Mouse (Mus musculus) NIH3T3 (cell line): ENCODE data around the gene Fam168a.
"Not testable (repeated sequence)": the region's sequence is repeated elsewhere in the genome, so short reads cannot be mapped to it uniquely, and the experiment has no call there.

Experiments used
- DNase-seq: peaks from one replicate; pipeline ENCODE4 v3.0.0-alpha.2; 2012; ENCODE audit warnings: low read depth

Fam168a gene

GRCm38 (mm10) chr7:100706883-100707480 is 547 bp downstream of the Fam168a start:
- DNase-seq, result no peak

- no peak for DNase-seq
Measured at GRCm38 (mm10) chr7:100718741-100719140, 12.3 kb downstream of the Fam168a start.

- no peak for DNase-seq
Measured at GRCm38 (mm10) chr7:100722268-100722667, 15.8 kb downstream of the Fam168a start.

DNA sequence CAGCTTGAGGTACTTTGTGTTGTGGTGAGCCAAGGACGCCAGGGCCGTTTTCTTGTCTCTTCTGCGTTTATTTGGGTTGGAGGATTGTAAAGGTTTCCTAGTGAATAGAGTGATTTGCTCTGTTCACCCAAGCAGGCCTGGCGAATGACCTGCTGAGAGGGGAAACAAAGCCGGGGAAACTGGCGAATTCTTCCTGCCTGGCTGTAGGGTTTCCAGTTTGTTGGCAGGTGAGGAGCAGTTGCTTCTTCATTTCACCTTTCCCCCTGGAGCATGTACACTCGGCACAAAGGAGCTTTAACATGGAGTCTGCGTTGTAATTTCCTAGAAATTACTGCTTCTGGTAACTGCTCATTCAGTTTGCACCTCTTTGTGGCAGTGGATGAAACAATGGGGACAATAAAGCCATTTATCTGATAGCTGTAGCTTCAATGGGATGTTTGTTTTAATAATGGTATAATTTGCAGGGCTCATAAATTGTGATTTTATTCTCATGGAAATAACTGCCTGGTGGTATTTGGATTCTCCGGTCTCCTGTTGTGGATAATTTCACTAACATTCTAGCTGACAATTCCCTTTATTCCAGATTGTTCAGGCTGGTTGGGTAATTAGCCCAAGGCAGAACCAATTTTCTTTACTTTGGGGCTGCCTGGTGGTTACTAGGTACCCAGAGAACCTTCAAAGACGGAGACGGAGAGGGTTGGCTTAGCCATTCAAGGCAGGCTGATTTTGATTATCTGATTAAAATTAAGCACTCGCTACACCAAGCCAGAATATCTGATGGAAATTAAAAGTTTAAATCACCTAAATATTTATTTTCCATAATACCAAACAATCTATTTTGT is 17.2 kb downstream of the Fam168a start:
- DNase-seq, result no peak

GRCm38 (mm10) chr7:100727538-100728085 is 21.2 kb downstream of the Fam168a start:
- no peak for DNase-seq

DNA sequence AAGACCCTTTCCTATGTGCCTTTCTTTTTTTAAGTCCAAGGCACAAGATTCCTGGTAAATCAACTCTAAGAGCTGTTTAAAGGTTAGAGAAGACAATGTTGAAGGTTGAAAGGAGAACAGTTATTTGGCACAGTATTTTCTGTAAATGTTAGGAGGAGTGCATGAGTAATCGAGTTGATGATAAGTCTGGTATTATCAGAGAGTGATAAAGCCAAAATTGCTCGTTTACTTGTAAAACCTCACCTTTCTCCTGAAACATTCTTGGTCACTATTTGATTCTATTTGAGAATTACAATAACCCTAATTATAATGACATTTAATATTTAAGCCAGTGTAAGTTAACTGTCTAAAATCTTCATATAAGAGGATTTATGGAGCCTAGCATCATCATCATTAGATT is 23.3 kb downstream of the Fam168a start:
- DNase-seq, result no peak

- DNase-seq, result peak; percentile 76
Measured at GRCm38 (mm10) chr7:100732341-100733050, 26.1 kb downstream of the Fam168a start.

GRCm38 (mm10) chr7:100733051-100733813 is 26.8 kb downstream of the Fam168a start:
- peak; percentile 81 for DNase-seq

GRCm38 (mm10) chr7:100734201-100734600 is 27.8 kb downstream of the Fam168a start:
- DNase-seq, result no peak

DNA sequence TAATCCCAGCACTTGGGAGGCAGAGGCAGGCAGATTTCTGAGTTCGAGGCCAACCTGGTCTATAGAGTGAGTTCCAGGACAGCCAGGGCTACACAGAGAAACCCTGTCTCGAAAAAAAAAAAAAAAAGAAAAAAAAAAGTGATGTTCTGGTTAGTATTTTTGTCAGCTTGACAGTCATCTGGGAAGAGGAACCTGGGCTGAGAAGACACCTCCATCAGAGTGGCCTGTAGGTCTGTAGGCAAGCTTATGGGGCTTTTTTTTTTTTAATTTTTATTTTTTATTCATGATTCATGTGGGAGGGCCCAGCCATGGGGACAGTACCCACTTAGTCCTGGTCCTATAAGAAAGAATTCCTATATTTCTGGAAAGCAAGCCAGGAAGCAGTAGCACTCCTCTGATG is 28.5 kb downstream of the Fam168a start:
- not testable (repeated sequence) for DNase-seq

- no peak for DNase-seq
Measured at GRCm38 (mm10) chr7:100736131-100736530, 29.7 kb downstream of the Fam168a start.

DNA sequence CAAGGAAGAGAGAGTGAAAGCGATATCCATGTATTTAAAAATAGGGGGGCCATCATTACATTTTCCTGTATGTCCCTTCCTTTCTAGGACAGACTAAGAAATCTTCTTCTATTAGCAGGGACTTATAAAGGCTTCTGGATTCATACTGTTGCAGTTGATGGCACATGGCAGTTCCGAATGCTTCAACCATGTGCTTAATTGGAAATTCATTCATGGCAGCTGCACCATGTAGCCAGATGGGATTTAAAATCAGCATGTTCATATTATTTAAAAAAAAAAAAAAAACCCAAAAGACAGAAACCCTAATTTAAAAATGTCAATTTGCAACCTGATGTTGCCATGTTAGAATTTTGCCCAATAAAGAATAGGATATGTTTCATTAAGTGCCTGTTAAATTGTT is 37.9 kb downstream of the Fam168a start:
- DNase-seq, result no peak

- peak; percentile 24 for DNase-seq
Measured at GRCm38 (mm10) chr7:100750101-100750500, 43.7 kb downstream of the Fam168a start.

- DNase-seq, result no peak
Measured at GRCm38 (mm10) chr7:100758718-100759117, 52.3 kb downstream of the Fam168a start.

DNA sequence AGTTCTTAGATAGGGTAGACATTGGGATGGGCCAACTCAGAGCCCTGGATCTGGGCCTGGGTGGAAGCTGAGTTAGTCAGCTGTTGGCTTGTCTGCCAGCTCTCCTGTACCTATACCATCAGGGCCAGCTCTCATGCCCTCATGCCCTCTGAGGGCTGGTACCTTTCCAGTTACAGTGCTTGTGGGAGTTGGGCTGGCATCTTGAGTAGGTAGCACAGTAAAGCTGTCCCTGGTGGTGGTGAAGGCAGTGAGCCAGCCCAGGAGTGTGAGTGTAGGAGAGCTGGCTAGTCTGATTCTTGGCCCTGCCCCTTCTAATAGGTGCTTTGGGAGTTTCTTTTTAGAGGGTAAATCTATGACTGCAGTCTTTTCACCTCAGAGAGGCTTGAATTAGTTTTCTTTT is 56.3 kb downstream of the Fam168a start:
- no peak for DNase-seq

GRCm38 (mm10) chr7:100767568-100767967 is 61.1 kb downstream of the Fam168a start:
- DNase-seq, result no peak

GRCm38 (mm10) chr7:100768009-100768408 is 61.6 kb downstream of the Fam168a start:
- no peak for DNase-seq

GRCm38 (mm10) chr7:100769534-100770083 is 63.2 kb downstream of the Fam168a start:
- DNase-seq, result no peak

GRCm38 (mm10) chr7:100770669-100771341 is 64.4 kb downstream of the Fam168a start:
- no peak for DNase-seq

DNA sequence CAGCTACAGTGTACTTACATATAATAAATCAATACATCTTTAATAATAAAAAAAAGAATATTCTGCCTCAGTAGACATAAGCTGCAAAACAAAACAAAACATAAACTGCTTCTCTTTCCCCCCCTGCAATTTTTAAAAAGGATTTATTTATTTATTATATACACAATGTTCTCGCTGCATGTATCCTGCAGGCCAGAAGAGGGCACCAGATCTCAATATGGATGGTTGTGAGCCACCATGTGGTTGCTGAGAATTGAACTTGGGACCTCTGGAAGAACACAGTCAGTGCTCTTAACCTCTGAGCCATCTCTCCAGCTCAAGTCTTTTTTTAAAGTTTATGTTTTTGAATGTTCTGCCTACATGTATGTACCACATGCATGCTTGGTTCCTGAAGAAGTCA is 67.8 kb downstream of the Fam168a start:
- no peak for DNase-seq

DNA sequence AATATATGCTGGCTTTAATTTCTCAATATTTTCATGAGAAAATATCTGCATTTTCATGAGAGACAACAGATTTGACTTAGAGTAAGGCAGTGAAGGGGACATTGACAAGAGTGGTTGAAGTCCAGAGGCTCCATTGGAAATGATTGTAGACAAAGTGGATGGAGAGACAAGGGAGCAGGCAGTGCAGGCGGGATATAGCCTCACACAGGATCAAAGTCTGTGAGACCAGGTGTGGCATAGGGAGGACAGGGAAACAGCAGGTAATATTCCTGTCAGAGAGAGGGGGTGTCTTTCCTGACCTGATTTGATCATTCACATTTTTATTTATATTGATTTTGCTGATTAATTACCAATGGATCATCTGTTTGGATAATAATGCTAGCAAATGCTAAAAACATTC is 69.4 kb downstream of the Fam168a start:
- no peak for DNase-seq
